Mouse (Mus musculus) heart, postnatal 0 days (tissue): ENCODE measurements around the gene Elp5. TPM values are rescaled to one million over a fixed set of nuclear protein-coding genes. Genes with fewer than 3 reads are reported as not detected.

Source experiments
- ATAC-seq: fragments of 200-750 bp; cut with Nextera tagmentation; 2 replicates; pipeline ENCODE4 v1.8.0; 2017; ENCODE audit warnings: low read depth, moderate number of reproducible peaks, moderate library complexity; ENCODE audit not compliant: insufficient read depth
- DNase-seq: peaks from one replicate; pipeline ENCODE4 v3.0.0-alpha.2; 2016; ENCODE audit warnings: low spot score
- H3K27ac ChIP-seq: fragments of 300-500 bp; sonication (generic); 2 replicates; pipeline ENCODE4 v1.5.1; 2014; ENCODE audit warnings: low read depth, mild to moderate bottlenecking
- H3K27me3 ChIP-seq: fragments of 300-500 bp; sonication (generic); 2 replicates; pipeline ENCODE4 v1.6.1; 2014; ENCODE audit warnings: low read length, mixed read lengths; ENCODE audit not compliant: control insufficient read depth, insufficient read depth
- H3K36me3 ChIP-seq: fragments of 300-500 bp; sonication (generic); replicated peaks from 2 replicates; pipeline ENCODE4 v1.6.1; 2014; ENCODE audit warnings: low read length, mixed read lengths; ENCODE audit not compliant: control insufficient read depth, insufficient read depth
- H3K4me1 ChIP-seq: fragments of 300-500 bp; sonication (generic); 2 replicates; pipeline ENCODE4 v1.6.1; 2014; ENCODE audit warnings: antibody characterized with exemption; ENCODE audit not compliant: control insufficient read depth, insufficient read depth
- H3K4me2 ChIP-seq: fragments of 300-500 bp; sonication (generic); 2 replicates; pipeline ENCODE4 v1.6.1; 2014; ENCODE audit warnings: low read depth, mild to moderate bottlenecking, low read length, moderate library complexity
- H3K4me3 ChIP-seq: fragments of 300-500 bp; sonication (generic); 2 replicates; pipeline ENCODE4 v1.5.1; 2014; ENCODE audit warnings: low read depth, low read length
- H3K9ac ChIP-seq: fragments of 300-500 bp; sonication (generic); replicated peaks from 2 replicates; pipeline ENCODE4 v1.6.1; 2014; ENCODE audit warnings: low read depth, low read length, mixed read lengths
- H3K9me3 ChIP-seq: fragments of 300-500 bp; sonication (generic); replicated peaks from 2 replicates; pipeline ENCODE4 v1.6.1; 2016; ENCODE audit warnings: low read length; ENCODE audit not compliant: control insufficient read depth
- CTCF ChIP-seq: IDR thresholded peaks from 2 replicates; pipeline ENCODE4 v1.5.1; 2016; ENCODE audit warnings: antibody characterized with exemption, control low read depth, low read depth
- EP300 ChIP-seq: IDR thresholded peaks from 2 replicates; pipeline ENCODE4 v1.6.1; 2016; ENCODE audit warnings: antibody characterized with exemption, low read depth
- WGBS: fragments of 180-500 bp; shearing (Covaris S2); extraction: QIAGEN DNeasy Blood & Tissue Kit; methylation state at CpG from one replicate; pipeline ENCODE4 v1.1.7; 2014; 5-methylcytosine and 5-hydroxymethylcytosine counted together
- polyA plus RNA-seq: library from polyadenylated mRNA; unstranded; fragments of >200 nt; fragmentation: Nextera tagmentation; extraction: Ambion mirVana; gene quantifications from 2 replicates; pipeline ENCODE4 v1.2.1, GENCODE M21; 2015
- total RNA-seq: library from RNA; depleted of rRNA; stranded (reverse); fragments of >200 nt; gene quantifications from 2 replicates; pipeline ENCODE4 v1.2.3, GENCODE M21; 2014; ENCODE audit warnings: low replicate concordance

Gene Elp5
- total and polyA plus RNA-seq, 2 experiments from 2014 or later: 96.1 to 108 TPM

GRCm38 (mm10) chr11:70014880-70015558 lies 32.7 kb upstream of the Elp5 start, which contains the start of gene Acadvl:
Gene Acadvl (minus strand): TSS chr11:70015411.
- under 1% methylated on average over 35 of the region's 35 CpGs for WGBS
- peak within 1 kb of the TSS; percentile 85 for H3K4me3 ChIP-seq
- no peaks in the 10 kb centered on the region for H3K9me3 ChIP-seq
- peak within 1 kb of the TSS; percentile 84 for H3K4me2 ChIP-seq
- H3K9ac ChIP-seq: peak within 1 kb of the TSS; percentile 92
- peak; percentile 55 for TF ChIP-seq CTCF
- peak; percentile 63; the same call in 1 of the 2 replicates for TF ChIP-seq EP300
- H3K36me3 ChIP-seq: peaks cover 41% of the 10 kb centered on the region
- peak within 1 kb of the TSS; percentile 94 for H3K27ac ChIP-seq
- ATAC-seq: peak; percentile 90
- peaks cover 23% of the 10 kb centered on the region for H3K4me1 ChIP-seq
- no peaks in the 10 kb centered on the region for H3K27me3 ChIP-seq
- peak; percentile 91 for DNase-seq

GRCm38 (mm10) chr11:70014051-70014450 lies 31.7 kb upstream of the Elp5 start:
- TF ChIP-seq EP300 (no peak), CTCF (no peak)
- Histone ChIP-seq H3K27ac (peak overlapping the region; percentile 94), H3K4me3 (peak overlapping the region; percentile 85), H3K4me2 (peak overlapping the region; percentile 84), H3K9me3 (no peaks in the 10 kb centered on the region), H3K9ac (peak overlapping the region; percentile 92), H3K36me3 (peaks cover 51% of the 10 kb centered on the region), H3K4me1 (peaks cover 19% of the 10 kb centered on the region), H3K27me3 (no peaks in the 10 kb centered on the region)
- DNase-seq (no peak), ATAC-seq (no peak)
- 52% methylated on average over 5 of the region's 5 CpGs for WGBS

- Histone ChIP-seq H3K36me3 (peaks cover 57% of the 10 kb centered on the region), H3K9me3 (no peaks in the 10 kb centered on the region), H3K4me3 (no peak overlapping the region), H3K9ac (no peak overlapping the region), H3K4me1 (peaks cover 18% of the 10 kb centered on the region), H3K4me2 (no peak overlapping the region), H3K27ac (no peak overlapping the region), H3K27me3 (no peaks in the 10 kb centered on the region)
- ATAC-seq: no peak
- no peak for DNase-seq
- 60% methylated on average over 3 of the region's 3 CpGs for WGBS
- TF ChIP-seq CTCF: no peak
- no peak for TF ChIP-seq EP300
These were observed 31.1 kb upstream of the Elp5 start for GRCm38 (mm10) chr11:70013408-70013807.

GRCm38 (mm10) chr11:70012931-70013330 lies 30.6 kb upstream of the Elp5 start:
- Histone ChIP-seq H3K27me3 (no peaks in the 10 kb centered on the region), H3K4me2 (no peak overlapping the region), H3K4me1 (peaks cover 15% of the 10 kb centered on the region), H3K27ac (no peak overlapping the region), H3K9ac (no peak overlapping the region), H3K36me3 (peaks cover 62% of the 10 kb centered on the region), H3K9me3 (no peaks in the 10 kb centered on the region), H3K4me3 (no peak overlapping the region)
- DNase-seq (no peak), ATAC-seq (no peak)
- 83% methylated on average over 9 of the region's 9 CpGs for WGBS
- TF ChIP-seq EP300 (no peak), CTCF (no peak)

- H3K9ac ChIP-seq: no peak overlapping the region
- H3K4me2 ChIP-seq: no peak overlapping the region
- no peaks in the 10 kb centered on the region for H3K9me3 ChIP-seq
- H3K27me3 ChIP-seq: no peaks in the 10 kb centered on the region
- TF ChIP-seq EP300 (no peak), CTCF (no peak)
- peaks cover 82% of the 10 kb centered on the region for H3K36me3 ChIP-seq
- H3K27ac ChIP-seq: no peak overlapping the region
- H3K4me3 ChIP-seq: no peak overlapping the region
- DNase-seq (no peak), ATAC-seq (no peak)
- WGBS: 85% methylated on average over 10 of the region's 10 CpGs
- peaks cover 10% of the 10 kb centered on the region; the same call in 1 of the 2 replicates for H3K4me1 ChIP-seq
These were observed 28.6 kb upstream of the Elp5 start for GRCm38 (mm10) chr11:70010961-70011360.

- Histone ChIP-seq H3K36me3 (peaks cover 84% of the 10 kb centered on the region), H3K9me3 (no peaks in the 10 kb centered on the region), H3K4me2 (no peak overlapping the region), H3K4me3 (no peak overlapping the region), H3K4me1 (peaks cover 10% of the 10 kb centered on the region; the same call in 1 of the 2 replicates), H3K27me3 (no peaks in the 10 kb centered on the region), H3K9ac (no peak overlapping the region), H3K27ac (no peak overlapping the region)
- ATAC-seq (no peak), DNase-seq (no peak)
- WGBS: 76% methylated on average over 12 of the region's 12 CpGs
- TF ChIP-seq CTCF (no peak), EP300 (no peak)
These were observed 28.2 kb upstream of the Elp5 start for GRCm38 (mm10) chr11:70010548-70010947.
